10 mouse cellular contexts compared by ENCODE assay signal in genomic region chr12:51001722-51002592, GRCm38 (mm10).
DNase-seq lines count a peak whose midpoint lies in the region; ATAC-seq and TF ChIP-seq lines count a peak whose summit lies in the region.
"Had no signal": no experiment of that assay in that cellular context is flagged by ENCODE, and none has a peak within 500 bp of the region (broad histone marks: within the 10 kb centered on the region; RNA-seq: fewer than 3 reads in every experiment).

No protein-coding gene starts in this region.

- no peak for ATAC-seq in heart, embryonic 16.5 days (replicated peaks; ENCODE audit: extremely low read depth, insufficient read depth, low FRiP score)
- ATAC-seq in forebrain, embryonic 15.5 days (replicated peaks): peak; percentile 93
- ATAC-seq in midbrain, embryonic 12.5 days (ENCODE audit: low FRiP score, low read depth): peak; percentile 91

- H3K4me3 ChIP-seq in heart, embryonic 16.5 days (ENCODE audit: low read length): no peak overlapping the region
- H3K4me3 ChIP-seq in forebrain, embryonic 15.5 days: peak overlapping the region; percentile 16; the same call in 1 of the 2 replicates
- H3K4me3 ChIP-seq in midbrain, embryonic 12.5 days: no peak overlapping the region; the same call in 1 of the 2 replicates
- H3K4me3 ChIP-seq in kidney, adult 2 months (ENCODE audit: insufficient read depth, low read depth, low read length): no peak overlapping the region

- H3K4me1 ChIP-seq in heart, embryonic 16.5 days (ENCODE audit: control insufficient read depth, insufficient read depth, low read length): no peaks in the 10 kb centered on the region
- H3K4me1 ChIP-seq in forebrain, embryonic 15.5 days: peaks cover 74% of the 10 kb centered on the region
- H3K4me1 ChIP-seq in midbrain, embryonic 12.5 days: peaks cover 44% of the 10 kb centered on the region
- H3K4me1 ChIP-seq in kidney, adult 2 months (ENCODE audit: control insufficient read depth, insufficient read depth, low read length): no peaks in the 10 kb centered on the region

- peak overlapping the region; percentile 3; the same call in 1 of the 2 replicates for H3K4me2 ChIP-seq in heart, embryonic 16.5 days (ENCODE audit: low read depth, low read length)
- H3K4me2 ChIP-seq in forebrain, embryonic 15.5 days (replicated peaks): peak overlapping the region; percentile 40
- peak overlapping the region; percentile 32 for H3K4me2 ChIP-seq in midbrain, embryonic 12.5 days (replicated peaks)

- no peak for TF ChIP-seq CTCF in kidney, adult 2 months (conservative IDR thresholded peaks at IDR 0.05; ENCODE audit: insufficient read depth, insufficient read length, low read depth, low read length)

- no peaks in the 10 kb centered on the region for H3K36me3 ChIP-seq in heart, embryonic 16.5 days (ENCODE audit: control insufficient read depth, insufficient read depth)
- no peaks in the 10 kb centered on the region for H3K36me3 ChIP-seq in forebrain, embryonic 15.5 days
- H3K36me3 ChIP-seq in midbrain, embryonic 12.5 days: no peaks in the 10 kb centered on the region
- H3K36me3 ChIP-seq in kidney, adult 2 months (ENCODE audit: control insufficient read depth, insufficient read depth, low read length): no peaks in the 10 kb centered on the region

- H3K9me3 ChIP-seq in heart, embryonic 16.5 days (replicated peaks; ENCODE audit: control insufficient read depth, low read length): no peaks in the 10 kb centered on the region
- H3K9me3 ChIP-seq in forebrain, embryonic 15.5 days: no peaks in the 10 kb centered on the region
- no peaks in the 10 kb centered on the region for H3K9me3 ChIP-seq in midbrain, embryonic 12.5 days

- H3K27me3 ChIP-seq in heart, embryonic 16.5 days (ENCODE audit: control insufficient read depth, insufficient read depth, low read length): no peaks in the 10 kb centered on the region
- no peaks in the 10 kb centered on the region for H3K27me3 ChIP-seq in forebrain, embryonic 15.5 days
- H3K27me3 ChIP-seq in midbrain, embryonic 12.5 days: peaks cover 63% of the 10 kb centered on the region
- no peaks in the 10 kb centered on the region for H3K27me3 ChIP-seq in kidney, adult 2 months (replicated peaks; ENCODE audit: control insufficient read depth, insufficient read depth, low read length)

- DNase-seq in heart, postnatal 14 days: no peak
- DNase-seq in brain, embryonic 18.5 days (ENCODE audit: low read depth, low spot score): peak; percentile 85
- DNase-seq in ovary, postnatal 36 days (ENCODE audit: low spot score): no peak
- no peak for DNase-seq in kidney, adult 2 months
- no peak for DNase-seq in thymus, adult 18-20 months
- DNase-seq: adrenal gland, postnatal 14 days; right cerebral cortex, adult 18-20 months had no signal

- TF ChIP-seq POLR2A in kidney, adult 2 months (IDR thresholded peaks at IDR 0.05; ENCODE audit: low read depth, low read length): no peak

- 25% methylated on average over 12 of the region's 12 CpGs for WGBS in heart, embryonic 16.5 days
- 2% methylated on average over 12 of the region's 12 CpGs for WGBS in forebrain, embryonic 15.5 days
- WGBS in midbrain, embryonic 12.5 days: 8% methylated on average over 12 of the region's 12 CpGs
- WGBS in kidney, adult 2 months: 53% methylated on average over 12 of the region's 12 CpGs

- no peak overlapping the region for H3K27ac ChIP-seq in heart, embryonic 16.5 days (ENCODE audit: low read length)
- H3K27ac ChIP-seq in forebrain, embryonic 15.5 days (replicated peaks): peak overlapping the region; percentile 97
- H3K27ac ChIP-seq in midbrain, embryonic 12.5 days (replicated peaks): peak overlapping the region; percentile 73
- no peak overlapping the region for H3K27ac ChIP-seq in kidney, adult 2 months (ENCODE audit: insufficient read depth, low read depth, low read length)

- intact Hi-C loops in heart, postnatal 14 days (cut with DNase I): no loop called here

- H3K9ac ChIP-seq in heart, embryonic 16.5 days (ENCODE audit: low read length): no peak overlapping the region
- peak overlapping the region; percentile 14 for H3K9ac ChIP-seq in forebrain, embryonic 15.5 days (replicated peaks)
- H3K9ac ChIP-seq in midbrain, embryonic 12.5 days (replicated peaks): no peak overlapping the region

Comparison
In these comparisons a context has a peak if more than half of its experiments do, and no peak if none do; other contexts are left out.
1. H3K27ac ChIP-seq: peak in forebrain, embryonic 15.5 days (single experiment) and midbrain, embryonic 12.5 days (single experiment); none in heart, embryonic 16.5 days (single experiment) and kidney, adult 2 months (single experiment).
2. Peak in every context shown above with its lines, with median percentiles within 50 percentile points of each other: H3K4me2 ChIP-seq.